Mouse (Mus musculus) left cerebral cortex, postnatal 36 days (tissue): ENCODE results near the gene Cep19. TPM values are rescaled to one million over a fixed set of nuclear protein-coding genes. Genes with fewer than 3 reads are reported as not detected.

Experiments
- DNase-seq, 2 experiments: peaks; one replicate each; pipeline ENCODE4 v3.0.0; 2021 to 2022; ENCODE audit warnings: low spot score in 2 of 2, mixed read lengths in 1 of 2
- intact Hi-C: fragments of 180-260 bp; cut with DNase I; formaldehyde crosslinking; loops from one replicate; pipeline ENCODE4 v1.15.1; 2025
- total RNA-seq, 2 experiments: library from RNA; stranded (reverse); gene quantifications; 2 replicates each; pipeline ENCODE4 v1.2.3; 2021

Cep19 gene
- total RNA-seq, 2 experiments from 2014 or later = 71.0 to 72.1 TPM

DNA sequence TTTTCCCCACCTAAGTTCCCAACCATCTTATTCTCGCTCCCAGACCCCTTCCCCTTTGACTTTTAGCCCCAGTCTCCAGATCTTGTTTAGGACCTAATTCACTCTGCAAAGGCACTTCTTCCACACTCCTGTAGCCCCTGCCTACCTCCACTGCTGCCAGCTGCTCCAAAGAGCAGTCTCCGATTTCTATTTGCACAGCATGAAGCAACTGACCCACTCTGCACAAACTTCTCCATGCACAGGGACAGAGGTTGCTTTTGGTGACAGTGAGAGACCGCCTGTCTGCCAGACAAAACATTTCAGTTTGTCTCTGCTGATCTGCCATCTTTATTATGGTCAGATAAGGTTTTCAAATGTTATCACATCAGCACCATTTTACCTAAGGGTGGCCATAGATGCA is 33.5 kb downstream of the Cep19 start:
- no peak for DNase-seq
- intact Hi-C loops = no loop called here

DNA sequence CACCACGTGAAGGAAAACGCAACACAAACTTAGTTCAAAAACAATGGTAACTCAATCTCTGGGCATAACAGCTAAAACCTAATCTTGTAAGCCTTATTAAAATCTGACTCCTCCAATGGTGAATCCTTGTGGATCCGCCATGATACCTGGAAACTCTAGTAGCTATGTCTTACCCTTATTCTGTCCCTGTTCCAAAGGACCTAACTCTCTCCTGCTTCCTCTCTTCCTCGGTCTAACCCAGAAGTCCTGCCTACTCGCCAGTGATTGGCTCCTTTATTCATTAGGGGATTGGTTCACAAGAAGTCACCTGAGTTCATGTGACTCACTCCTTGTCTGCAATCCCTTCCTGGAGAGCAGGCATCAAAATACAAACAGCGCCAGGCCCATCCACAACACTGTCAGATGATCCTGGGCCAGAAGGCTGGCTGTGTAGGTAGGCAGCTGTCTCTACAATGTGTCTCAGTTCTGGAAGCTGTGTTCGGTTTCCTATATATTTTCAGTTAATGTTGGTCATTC is 36.3 kb downstream of the Cep19 start:
- DNase-seq = no peak
- intact Hi-C loops = no loop called here

DNA sequence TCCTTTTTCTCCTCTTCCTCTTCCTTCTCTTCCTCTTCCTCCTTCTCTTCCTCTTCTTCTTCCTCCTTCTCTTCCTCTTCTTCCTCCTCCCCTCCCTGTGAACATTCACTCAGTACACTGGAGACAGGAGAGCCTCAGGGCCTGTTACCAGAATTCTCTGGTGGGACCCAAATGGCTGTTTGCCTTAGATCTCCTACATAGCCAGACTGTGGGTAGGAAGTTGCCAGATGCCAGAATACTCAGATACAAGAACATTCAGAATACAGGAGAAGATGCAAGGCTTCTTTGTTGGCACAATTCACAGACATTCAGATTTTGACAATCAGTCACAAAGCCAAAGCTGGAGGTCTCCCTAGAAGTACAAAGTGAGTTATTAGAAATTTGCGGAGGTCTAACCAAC is 39.4 kb downstream of the Cep19 start:
- intact Hi-C loops = no loop called here
- DNase-seq = no peak

DNA sequence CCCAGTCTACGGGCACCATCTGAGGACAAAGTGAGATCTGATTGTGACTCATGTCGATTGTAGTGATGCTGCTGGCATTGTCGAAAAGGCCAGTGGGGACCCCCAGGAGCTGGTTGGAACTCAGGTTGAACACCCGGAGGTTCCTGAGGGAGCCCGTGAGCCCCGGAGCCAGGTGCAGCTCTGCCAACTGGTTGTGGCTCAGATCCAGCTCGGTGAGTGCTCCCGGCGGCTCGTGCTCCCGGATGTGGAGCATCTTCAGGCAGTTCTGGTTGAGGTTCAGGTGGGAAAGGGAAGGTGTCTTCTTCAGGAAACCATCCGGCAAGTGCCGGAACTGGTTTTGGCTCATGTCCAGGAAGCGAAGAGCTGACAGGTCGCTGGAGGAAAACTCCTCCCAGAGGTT is 44.2 kb downstream of the Cep19 start:
- no peak for DNase-seq
- intact Hi-C loops = no loop called here

DNA sequence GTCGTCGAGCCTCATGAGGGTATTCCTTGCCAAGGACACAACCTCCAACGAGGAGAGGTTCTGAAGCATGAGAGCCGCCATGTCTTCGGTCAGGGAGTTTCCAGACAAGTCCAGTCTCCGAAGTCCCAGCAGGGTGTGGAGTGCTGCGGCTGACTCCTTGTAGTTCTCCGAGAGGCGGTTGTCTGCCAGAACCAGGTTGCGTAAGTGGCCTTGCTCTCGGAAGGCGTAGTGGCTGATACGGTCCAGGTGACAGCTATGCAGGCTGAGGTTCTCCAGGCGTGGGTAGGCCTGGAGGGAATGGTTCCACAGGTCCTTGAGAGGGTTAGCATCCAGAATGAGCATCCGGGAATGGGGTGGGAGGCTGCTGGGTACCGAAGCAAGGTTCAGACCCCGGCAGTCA is 45.0 kb downstream of the Cep19 start:
- no peak for DNase-seq
- intact Hi-C loops = no loop called here

DNA sequence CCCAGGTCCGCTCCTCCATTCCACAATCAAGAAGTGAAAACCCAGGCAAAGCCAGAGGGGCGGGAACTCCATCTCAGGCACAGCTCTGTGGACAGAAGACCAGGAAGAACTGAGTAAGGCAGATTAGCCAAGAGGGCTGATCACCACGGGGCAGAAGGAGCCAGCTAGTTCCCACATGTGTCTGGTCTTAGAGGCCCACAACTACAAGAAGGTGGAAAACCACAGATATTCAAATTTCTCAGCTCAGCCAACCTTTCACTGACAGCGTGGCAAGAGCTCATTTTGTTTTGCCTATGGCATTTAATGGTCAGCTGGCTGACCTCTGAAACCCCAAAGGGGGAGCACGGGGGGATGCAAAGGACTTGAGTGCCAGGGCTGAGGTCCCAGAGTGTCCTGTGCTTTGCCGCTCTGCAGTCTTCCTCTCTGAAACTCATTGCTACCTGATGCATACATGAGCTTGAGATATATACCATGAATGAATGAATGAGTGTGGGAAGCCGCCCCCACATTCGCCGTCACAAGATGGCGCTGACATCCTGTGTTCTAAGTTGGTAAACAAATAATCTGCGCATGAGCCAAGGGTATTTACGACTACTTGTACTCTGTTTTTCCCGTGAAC is 48.1 kb downstream of the Cep19 start:
- intact Hi-C loops = no loop called here
- no peak for DNase-seq

DNA sequence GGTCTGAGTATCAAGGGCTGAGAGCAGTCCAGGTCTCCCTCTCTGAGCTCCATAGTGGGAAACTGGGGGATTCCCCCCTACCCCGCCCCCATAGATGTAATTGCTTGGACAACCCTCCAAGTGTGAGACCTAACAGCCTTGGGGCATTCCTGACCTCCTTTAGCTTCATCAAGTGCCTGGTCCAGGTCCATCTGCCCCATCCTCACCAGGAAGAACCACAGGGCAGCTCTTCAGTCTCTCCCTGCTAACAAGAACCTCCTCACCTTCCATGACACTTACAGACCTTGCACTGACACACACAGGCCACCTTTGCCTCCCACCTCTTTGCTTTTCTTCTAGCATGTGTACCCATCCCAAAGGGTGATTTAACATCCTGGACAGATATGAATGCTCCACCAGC is 54.4 kb downstream of the Cep19 start:
- intact Hi-C loops = no loop called here
- DNase-seq = no peak

DNA sequence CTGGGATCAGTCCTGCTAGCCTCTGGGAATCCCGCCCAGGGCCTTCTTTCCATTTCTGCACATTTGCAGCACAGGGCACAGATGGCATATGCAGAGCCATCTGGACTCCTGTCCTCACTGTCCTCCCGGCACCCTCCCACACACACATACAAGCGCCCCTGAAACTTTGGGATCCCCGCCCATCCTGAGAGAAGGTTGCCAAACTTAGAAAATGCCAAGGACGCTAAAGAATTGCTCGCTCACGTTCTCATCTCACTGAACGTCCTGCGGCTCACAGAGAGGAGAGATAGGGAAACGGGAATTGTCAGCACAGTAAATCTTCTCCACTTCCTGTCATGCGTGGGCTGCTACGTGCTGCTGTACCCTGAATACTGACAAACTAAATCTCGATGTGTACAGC is 54.8 kb downstream of the Cep19 start:
- intact Hi-C loops = no loop called here
- peak; percentile 85 to 87 for DNase-seq

DNA sequence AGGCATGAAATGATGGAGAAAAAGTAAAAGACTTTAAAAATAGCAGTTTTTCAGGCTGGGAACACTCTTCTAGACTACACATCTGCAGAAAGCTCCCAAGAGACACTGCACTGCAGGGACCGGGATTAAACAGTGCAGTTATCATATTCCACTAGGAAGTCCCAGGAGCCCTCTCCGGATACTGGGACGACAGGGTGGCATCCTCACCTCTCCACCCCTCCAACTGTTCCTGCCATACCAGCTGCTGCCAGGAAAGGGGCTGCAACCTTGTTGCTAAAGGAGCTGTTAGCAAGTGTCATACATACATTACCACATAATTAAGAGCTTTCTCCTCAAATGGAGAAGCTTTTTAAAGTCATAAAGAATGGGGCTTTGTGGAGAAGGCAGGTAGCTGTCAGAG is 57.1 kb downstream of the Cep19 start:
- DNase-seq = no peak
- intact Hi-C loops = no loop called here

DNA sequence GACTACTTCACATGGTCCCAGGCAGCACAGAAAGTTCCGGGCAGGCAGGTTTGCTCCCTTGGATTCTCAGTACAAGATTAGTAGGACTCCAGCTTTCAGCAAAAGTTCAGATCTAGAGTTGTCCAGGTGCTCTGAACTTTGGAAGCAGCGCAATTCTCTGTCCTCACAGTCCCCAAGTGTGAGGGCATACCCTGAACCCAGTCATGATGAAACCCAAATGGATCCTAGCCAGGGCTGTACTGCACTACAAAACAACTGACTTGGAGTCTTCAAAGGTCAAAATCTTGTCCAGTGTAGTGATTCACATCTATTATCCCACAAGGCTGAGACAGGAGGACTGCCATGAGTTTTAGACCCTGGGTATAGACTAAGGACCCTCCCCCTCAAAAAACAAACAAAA is 57.8 kb downstream of the Cep19 start:
- intact Hi-C loops = no loop called here
- no peak for DNase-seq

Other genes starting within 250 kb of the Cep19 start
- gene Meltf, start 221.0 kb upstream of the Cep19 start, total RNA-seq = under 1 TPM; 0.54 to 0.81 TPM
- 10 to 100 TPM; 18.6 to 35.3 TPM for gene Pigz, start 165.9 kb upstream of the Cep19 start, total RNA-seq
- gene 0610012G03Rik, start 151.3 kb upstream of the Cep19 start, total RNA-seq = 10 to 100 TPM; 39.7 to 51.9 TPM
- 10 to 100 TPM; 47.7 to 49.7 TPM for gene Ncbp2, start 151.3 kb upstream of the Cep19 start, total RNA-seq
- 10 to 100 TPM; 45.8 to 49.3 TPM for gene Senp5, start 96.5 kb upstream of the Cep19 start, total RNA-seq
- gene Pak2, start 20.5 kb upstream of the Cep19 start, total RNA-seq = 10 to 100 TPM; 24.1 to 25.3 TPM
- 10 to 100 TPM; 25.8 to 27.8 TPM for gene Pigx, start 60 bp upstream of the Cep19 start, total RNA-seq
- gene Nrros, start 65.8 kb downstream of the Cep19 start, total RNA-seq = 1 to 10 TPM; 7.5 to 9.2 TPM
- not detected for gene Bex6, start 80.0 kb downstream of the Cep19 start, total RNA-seq
- 10 to 100 TPM; 48.7 to 49.2 TPM for gene Fbxo45, start 147.4 kb downstream of the Cep19 start, total RNA-seq
- 10 to 100 TPM; 12.2 to 14.4 TPM for gene Wdr53, start 147.4 kb downstream of the Cep19 start, total RNA-seq
- gene Smco1, start 171.7 kb downstream of the Cep19 start, total RNA-seq = not detected
- 10 to 100 TPM; 24.8 to 29.8 TPM for gene Rnf168, start 177.7 kb downstream of the Cep19 start, total RNA-seq
- gene Ubxn7, start 232.5 kb downstream of the Cep19 start, total RNA-seq = 10 to 100 TPM; 47.4 to 57.4 TPM